Mouse (Mus musculus) E14TG2a.4 (cell line): ENCODE results near the gene Coq8b.

Source experiments
- CTCF ChIP-seq: conservative IDR thresholded peaks from 2 replicates; pipeline ENCODE4 v1.5.1; 2014; ENCODE audit warnings: low read length
- POU5F1 ChIP-seq: IDR thresholded peaks from 2 replicates; pipeline ENCODE4 v1.6.1; 2014; ENCODE audit warnings: low read length, borderline replicate concordance

DNA sequence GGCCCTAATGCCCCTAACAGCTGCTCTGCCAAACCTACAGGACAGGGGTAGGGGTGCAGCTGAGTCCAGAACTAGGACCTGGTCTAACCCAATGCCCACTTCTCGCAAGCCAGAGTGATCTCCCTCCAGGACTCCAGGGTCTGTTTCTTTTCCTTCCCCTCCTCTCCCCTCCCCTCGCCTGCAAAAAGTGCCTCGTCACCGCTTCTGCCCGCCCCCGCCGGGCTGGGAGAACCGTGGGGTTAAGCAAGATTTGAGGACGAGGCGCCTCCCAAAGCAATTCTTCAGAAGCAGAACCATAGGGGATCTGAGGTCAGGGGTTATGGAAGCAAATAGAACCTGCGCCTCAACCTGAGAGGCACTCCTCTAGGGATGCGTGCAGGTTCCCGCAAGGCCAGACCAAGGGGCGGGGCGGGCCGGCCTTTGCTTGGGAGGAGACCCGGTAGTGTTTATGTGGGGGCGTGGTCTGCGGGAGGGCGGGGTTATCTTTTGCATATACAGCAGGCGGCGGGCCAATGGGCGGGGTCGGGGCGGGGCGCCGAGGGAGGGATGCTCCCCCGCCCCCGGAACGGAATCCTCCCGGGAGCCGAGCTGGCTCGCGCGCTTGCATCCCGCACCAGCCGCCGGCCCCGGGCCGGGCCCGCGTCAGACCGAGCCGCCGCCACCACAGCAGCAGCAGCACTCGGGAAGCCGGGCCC lies 25.5 kb downstream of the Coq8b start, which contains the start of gene Numbl:
- no peak for TF ChIP-seq CTCF
- TF ChIP-seq POU5F1, result no peak
